Mouse (Mus musculus): Measurements from ENCODE around the gene Txndc8. TPM values are rescaled to one million over a fixed set of nuclear protein-coding genes. Genes with fewer than 3 reads are reported as not detected.

Txndc8 gene
- not detected in 2 replicates for polyA plus RNA-seq (2015; fragmentation: Nextera tagmentation; extraction: Ambion mirVana)

DNA sequence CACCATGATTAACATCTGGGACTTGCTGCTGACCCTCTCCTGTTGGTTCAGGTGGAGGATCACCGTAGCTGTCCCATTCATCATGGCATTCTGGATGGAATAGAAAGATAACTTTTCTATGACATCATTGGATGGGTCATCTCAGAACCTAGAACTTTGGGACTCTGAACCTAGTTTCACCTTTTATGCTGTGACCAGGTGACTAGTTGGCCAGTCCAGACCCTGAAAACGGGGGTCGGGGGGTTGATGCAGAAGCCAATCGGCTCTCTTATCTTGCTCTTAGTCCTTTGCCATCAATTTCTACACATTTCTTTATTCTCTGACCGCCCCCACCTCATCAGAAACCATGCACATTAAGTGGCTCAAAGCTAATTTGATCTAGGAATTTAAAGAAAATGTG, at the start of gene Txndc8:
TSS of gene Txndc8 (minus strand) at position 101 of the 400 bp plus-strand sequence.
- H3K4me1 ChIP-seq (replicated peaks), result no peaks in the 10 kb centered on the region
- H3K4me2 ChIP-seq, result no peak within 1 kb of the TSS
- H3K4me3 ChIP-seq, result no peak within 1 kb of the TSS
- no peaks in the 10 kb centered on the region for H3K27me3 ChIP-seq
- 91% methylated on average over 5 of the region's 5 CpGs for WGBS
- H3K27ac ChIP-seq, result no peak within 1 kb of the TSS
- H3K9ac ChIP-seq, result no peak within 1 kb of the TSS
- H3K9me3 ChIP-seq (replicated peaks), result no peaks in the 10 kb centered on the region
- no peak for ATAC-seq (replicated peaks; ENCODE audit: insufficient number of reproducible peaks, insufficient read depth, low FRiP score, low read depth)
- H3K36me3 ChIP-seq, result no peaks in the 10 kb centered on the region

DNA sequence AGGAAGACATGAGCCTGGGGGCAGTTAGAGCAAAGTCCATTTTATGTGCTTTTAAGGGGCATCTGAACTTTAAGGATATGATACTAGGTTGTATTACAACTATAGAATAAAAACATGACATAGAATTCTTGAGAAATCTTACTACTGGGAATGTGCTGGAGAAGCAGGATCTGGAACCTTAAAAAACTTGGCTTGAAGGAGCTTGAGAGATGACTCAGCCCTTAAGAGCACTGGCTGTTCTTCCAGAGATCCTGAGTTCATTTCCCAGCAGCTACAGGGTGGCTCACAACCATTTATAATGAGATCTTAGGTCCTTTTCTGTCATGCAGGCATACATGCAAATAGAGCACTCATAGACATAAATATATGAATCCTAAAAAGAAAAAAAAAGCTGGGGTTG, 46.7 kb upstream of the Txndc8 start:
- Histone ChIP-seq H3K27me3 (no peaks in the 10 kb centered on the region), H3K36me3 (no peaks in the 10 kb centered on the region), H3K4me3 (no peak overlapping the region), H3K4me1 (replicated peaks) (no peaks in the 10 kb centered on the region), H3K4me2 (no peak overlapping the region), H3K9ac (no peak overlapping the region), H3K9me3 (replicated peaks) (no peaks in the 10 kb centered on the region), H3K27ac (no peak overlapping the region)
- ATAC-seq (replicated peaks; ENCODE audit: insufficient number of reproducible peaks, insufficient read depth, low FRiP score, low read depth), result no peak

DNA sequence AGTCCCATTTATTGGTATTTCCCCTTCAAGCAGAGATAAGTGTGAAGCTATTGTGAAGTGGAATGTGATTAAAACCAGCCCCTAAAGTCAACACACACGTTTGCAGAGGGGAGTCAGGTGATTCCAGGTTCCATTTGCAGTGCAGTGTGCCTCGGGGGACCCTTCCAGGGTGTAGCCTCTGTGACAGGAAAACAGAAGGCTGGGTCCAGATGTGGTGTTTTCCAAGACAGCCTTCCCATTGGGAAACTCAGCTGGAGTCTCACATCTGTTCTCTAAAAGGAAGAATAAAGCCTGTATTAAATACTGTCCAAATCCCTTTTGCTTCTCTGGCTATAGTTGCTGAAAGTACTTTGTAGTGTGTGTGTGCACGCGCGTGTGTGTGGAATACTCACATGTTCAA, 45.5 kb upstream of the Txndc8 start:
- H3K9me3 ChIP-seq (replicated peaks), result no peaks in the 10 kb centered on the region
- H3K4me1 ChIP-seq (replicated peaks), result no peaks in the 10 kb centered on the region
- 73% methylated on average over 5 of the region's 5 CpGs for WGBS
- H3K4me3 ChIP-seq, result no peak overlapping the region
- no peaks in the 10 kb centered on the region for H3K27me3 ChIP-seq
- no peak for ATAC-seq (replicated peaks; ENCODE audit: insufficient number of reproducible peaks, insufficient read depth, low FRiP score, low read depth)
- H3K4me2 ChIP-seq, result no peak overlapping the region
- no peak overlapping the region for H3K9ac ChIP-seq
- H3K27ac ChIP-seq, result no peak overlapping the region
- no peaks in the 10 kb centered on the region for H3K36me3 ChIP-seq

DNA sequence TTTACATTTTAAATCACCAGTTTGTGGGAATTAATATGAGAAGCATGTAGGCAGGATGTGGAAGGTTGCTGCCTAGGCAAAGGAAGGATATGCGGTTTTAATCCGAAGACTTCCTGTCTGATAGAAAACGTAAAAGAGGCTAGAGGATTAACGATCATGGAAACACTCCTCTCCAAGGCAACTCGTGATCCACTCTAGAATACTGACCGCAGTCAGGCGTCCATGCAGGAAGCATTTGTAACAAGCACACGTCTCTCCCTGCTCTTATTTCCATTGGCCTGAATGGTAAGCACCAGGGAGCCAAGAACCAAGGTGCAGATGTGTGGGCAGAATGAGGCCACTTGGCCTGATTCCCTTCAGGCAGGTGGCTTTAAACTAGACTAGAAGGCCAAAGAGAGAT, 41.8 kb upstream of the Txndc8 start:
- Histone ChIP-seq H3K4me2 (no peak overlapping the region), H3K36me3 (no peaks in the 10 kb centered on the region), H3K4me3 (no peak overlapping the region), H3K4me1 (replicated peaks) (no peaks in the 10 kb centered on the region), H3K27me3 (no peaks in the 10 kb centered on the region), H3K9me3 (replicated peaks) (no peaks in the 10 kb centered on the region), H3K27ac (no peak overlapping the region), H3K9ac (no peak overlapping the region)
- no peak for ATAC-seq (replicated peaks; ENCODE audit: insufficient number of reproducible peaks, insufficient read depth, low FRiP score, low read depth)
- WGBS, result 69% methylated on average over 8 of the region's 8 CpGs

DNA sequence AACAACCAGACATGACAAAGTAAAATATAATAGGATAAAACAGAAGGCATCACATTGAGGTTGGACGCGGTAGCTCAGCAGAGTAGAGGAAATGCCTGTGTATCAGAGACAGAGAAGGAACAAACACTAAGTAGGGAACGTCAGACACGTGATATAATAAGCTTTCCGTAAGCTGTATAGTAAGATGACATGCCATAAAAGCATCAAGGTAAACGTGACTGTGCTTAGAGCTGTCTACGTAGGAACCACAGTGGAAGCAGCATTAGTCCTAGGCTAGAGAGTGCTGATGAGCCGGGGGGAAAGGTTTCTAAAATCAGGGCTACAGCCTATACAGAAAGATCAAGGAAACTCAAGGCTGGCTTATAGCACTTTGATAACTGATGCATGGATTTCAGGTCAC, 41.4 kb upstream of the Txndc8 start:
- Histone ChIP-seq H3K4me1 (replicated peaks) (no peaks in the 10 kb centered on the region), H3K9ac (no peak overlapping the region), H3K9me3 (replicated peaks) (no peaks in the 10 kb centered on the region), H3K27me3 (no peaks in the 10 kb centered on the region), H3K4me3 (no peak overlapping the region), H3K36me3 (no peaks in the 10 kb centered on the region), H3K4me2 (no peak overlapping the region), H3K27ac (no peak overlapping the region)
- ATAC-seq (replicated peaks; ENCODE audit: insufficient number of reproducible peaks, insufficient read depth, low FRiP score, low read depth), result no peak
- 75% methylated on average over 8 of the region's 8 CpGs for WGBS

GRCm38 (mm10) chr4:58044833-58045232, 35.9 kb upstream of the Txndc8 start:
- WGBS, result 88% methylated on average over 6 of the region's 6 CpGs
- no peaks in the 10 kb centered on the region for H3K27me3 ChIP-seq

GRCm38 (mm10) chr4:58044356-58044755, 35.4 kb upstream of the Txndc8 start:
- Histone ChIP-seq H3K36me3 (no peaks in the 10 kb centered on the region), H3K4me2 (no peak overlapping the region), H3K27me3 (no peaks in the 10 kb centered on the region), H3K27ac (no peak overlapping the region), H3K4me1 (replicated peaks) (no peaks in the 10 kb centered on the region), H3K4me3 (no peak overlapping the region), H3K9me3 (replicated peaks) (no peaks in the 10 kb centered on the region), H3K9ac (no peak overlapping the region)
- no peak for ATAC-seq (replicated peaks; ENCODE audit: insufficient number of reproducible peaks, insufficient read depth, low FRiP score, low read depth)
- WGBS, result 86% methylated on average over 3 of the region's 3 CpGs

More at GRCm38 (mm10) chr4:58044833-58045232, 35.9 kb upstream of the Txndc8 start:
- H3K9ac ChIP-seq, result no peak overlapping the region
- no peaks in the 10 kb centered on the region for H3K9me3 ChIP-seq (replicated peaks)
- H3K4me1 ChIP-seq (replicated peaks), result no peaks in the 10 kb centered on the region
- H3K36me3 ChIP-seq, result no peaks in the 10 kb centered on the region
- no peak overlapping the region for H3K4me2 ChIP-seq
- no peak overlapping the region for H3K27ac ChIP-seq
- no peak for ATAC-seq (replicated peaks; ENCODE audit: insufficient number of reproducible peaks, insufficient read depth, low FRiP score, low read depth)
- H3K4me3 ChIP-seq, result no peak overlapping the region

DNA sequence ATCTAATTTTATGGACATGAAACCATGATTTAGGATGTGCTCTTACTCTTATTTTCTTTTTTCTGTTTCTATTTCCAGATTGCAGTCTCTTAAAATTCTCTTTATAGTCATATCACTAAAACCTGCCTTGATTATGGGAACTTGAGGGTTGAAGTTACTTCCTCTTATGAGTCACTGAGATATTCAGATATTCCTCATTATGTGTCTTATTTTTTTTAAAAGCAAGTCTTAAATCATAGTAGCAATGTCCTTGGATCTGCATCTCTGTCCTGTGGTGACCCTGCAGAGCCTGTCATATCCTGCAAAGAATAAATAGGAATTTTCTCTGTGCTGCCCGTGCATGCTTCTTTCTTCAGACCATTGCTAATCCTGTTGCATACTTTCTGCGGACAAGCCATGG, 31.2 kb upstream of the Txndc8 start:
- H3K9ac ChIP-seq, result no peak overlapping the region
- 79% methylated on average over 2 of the region's 2 CpGs for WGBS
- no peaks in the 10 kb centered on the region for H3K9me3 ChIP-seq (replicated peaks)
- H3K27me3 ChIP-seq, result no peaks in the 10 kb centered on the region
- no peaks in the 10 kb centered on the region for H3K36me3 ChIP-seq
- no peak for ATAC-seq (replicated peaks; ENCODE audit: insufficient number of reproducible peaks, insufficient read depth, low FRiP score, low read depth)
- no peaks in the 10 kb centered on the region for H3K4me1 ChIP-seq (replicated peaks)
- H3K27ac ChIP-seq, result no peak overlapping the region
- H3K4me3 ChIP-seq, result no peak overlapping the region
- no peak overlapping the region for H3K4me2 ChIP-seq

DNA sequence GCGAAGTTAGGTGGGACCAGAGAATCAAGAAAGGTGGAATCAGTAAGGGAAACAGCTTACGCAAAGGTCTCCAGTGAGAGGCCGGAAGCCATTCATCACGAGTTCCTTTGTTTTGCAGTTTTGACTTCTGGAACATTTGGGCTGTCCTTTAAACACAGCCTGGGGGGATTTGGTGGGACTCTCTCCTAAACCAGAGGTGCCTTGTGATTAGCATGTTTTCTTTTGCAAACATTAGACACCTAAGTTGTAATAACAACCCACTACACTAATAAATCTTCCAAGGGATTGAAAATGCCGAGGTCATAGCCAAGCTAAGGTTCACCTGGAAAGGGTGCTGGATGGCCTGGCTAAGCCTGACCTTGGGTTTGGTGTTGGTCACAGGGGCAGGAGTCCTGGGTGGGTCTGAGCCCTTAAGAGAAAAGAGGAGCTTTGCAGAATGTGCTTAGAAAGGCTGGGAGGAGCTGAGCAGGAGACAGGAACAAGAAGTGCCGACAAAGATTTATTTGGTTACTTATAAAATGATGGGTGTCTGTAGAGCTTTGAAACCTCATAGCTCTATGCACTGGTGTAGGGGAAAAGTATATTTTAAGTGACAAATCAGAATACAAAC, 28.3 kb upstream of the Txndc8 start:
- 78% methylated on average over 6 of the region's 6 CpGs for WGBS
- Histone ChIP-seq H3K9me3 (replicated peaks) (no peaks in the 10 kb centered on the region), H3K9ac (no peak overlapping the region), H3K27ac (no peak overlapping the region), H3K4me3 (no peak overlapping the region), H3K4me2 (no peak overlapping the region), H3K36me3 (no peaks in the 10 kb centered on the region), H3K4me1 (replicated peaks) (no peaks in the 10 kb centered on the region), H3K27me3 (no peaks in the 10 kb centered on the region)
- no peak for ATAC-seq (replicated peaks; ENCODE audit: insufficient number of reproducible peaks, insufficient read depth, low FRiP score, low read depth)

DNA sequence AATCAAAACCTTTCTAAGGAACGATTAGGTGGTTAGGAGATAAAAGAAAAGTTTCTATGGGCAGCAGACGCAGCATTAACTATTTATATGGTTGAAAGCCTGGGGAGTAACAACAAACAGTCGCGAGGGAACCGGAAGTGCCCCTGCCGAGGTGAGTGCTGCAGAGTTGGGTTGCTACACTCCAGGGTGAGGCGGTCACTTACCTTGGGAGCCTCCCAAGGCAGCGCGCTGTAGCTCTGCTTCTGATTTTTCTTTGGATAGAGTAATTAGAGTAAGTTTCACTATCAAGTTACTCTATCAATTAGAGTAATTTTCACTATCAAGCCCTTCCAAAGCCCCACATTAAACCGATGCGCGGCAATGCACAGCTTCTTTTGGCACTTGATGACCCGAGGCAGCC, 25.7 kb upstream of the Txndc8 start:
- Histone ChIP-seq H3K4me3 (peak overlapping the region; percentile 30), H3K9ac (no peak overlapping the region), H3K4me1 (replicated peaks) (no peaks in the 10 kb centered on the region), H3K4me2 (peak overlapping the region; percentile 54), H3K27ac (no peak overlapping the region), H3K36me3 (no peaks in the 10 kb centered on the region), H3K27me3 (no peaks in the 10 kb centered on the region), H3K9me3 (replicated peaks) (no peaks in the 10 kb centered on the region)
- no peak for ATAC-seq (replicated peaks; ENCODE audit: insufficient number of reproducible peaks, insufficient read depth, low FRiP score, low read depth)
- WGBS, result 46% methylated on average over 13 of the region's 13 CpGs

DNA sequence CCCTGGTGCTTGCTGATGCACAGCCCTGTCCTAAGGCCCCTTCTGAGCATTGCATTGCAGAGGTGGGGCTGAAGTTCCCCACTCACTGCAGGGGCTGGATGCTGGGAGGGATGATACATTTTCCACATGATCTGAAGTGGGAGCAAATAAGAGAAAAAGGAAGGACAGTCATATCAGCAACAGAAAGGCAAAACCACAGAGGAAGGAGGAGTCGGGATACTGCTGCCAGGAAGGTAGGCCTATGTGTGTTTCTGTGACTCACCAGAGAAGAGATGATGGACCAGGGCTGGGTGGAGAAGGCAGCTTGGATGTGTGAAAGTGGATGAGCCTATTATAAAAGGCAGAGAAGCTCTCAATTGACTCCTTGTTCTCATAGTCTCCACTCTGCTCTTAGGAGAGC, 23.8 kb upstream of the Txndc8 start:
- no peaks in the 10 kb centered on the region for H3K27me3 ChIP-seq
- H3K36me3 ChIP-seq, result no peaks in the 10 kb centered on the region
- no peak for ATAC-seq (replicated peaks; ENCODE audit: insufficient number of reproducible peaks, insufficient read depth, low FRiP score, low read depth)
- no peak overlapping the region for H3K4me3 ChIP-seq
- H3K27ac ChIP-seq, result no peak overlapping the region
- no peak overlapping the region for H3K4me2 ChIP-seq
- no peaks in the 10 kb centered on the region for H3K9me3 ChIP-seq (replicated peaks)
- H3K9ac ChIP-seq, result no peak overlapping the region
- H3K4me1 ChIP-seq (replicated peaks), result no peaks in the 10 kb centered on the region
- WGBS, result 79% methylated on average over 1 of the region's 1 CpGs

- ATAC-seq (replicated peaks; ENCODE audit: insufficient number of reproducible peaks, insufficient read depth, low FRiP score, low read depth), result no peak
- Histone ChIP-seq H3K4me3 (no peak overlapping the region), H3K4me2 (no peak overlapping the region), H3K27me3 (no peaks in the 10 kb centered on the region), H3K9ac (no peak overlapping the region), H3K27ac (no peak overlapping the region), H3K4me1 (replicated peaks) (no peaks in the 10 kb centered on the region), H3K36me3 (no peaks in the 10 kb centered on the region), H3K9me3 (replicated peaks) (no peaks in the 10 kb centered on the region)
- 64% methylated on average over 3 of the region's 3 CpGs for WGBS
Observed at GRCm38 (mm10) chr4:58003501-58003900, 5.4 kb downstream of the Txndc8 start.

Measured in heart, embryonic 15.5 days (tissue).